Mouse (Mus musculus) neural tube, embryonic 14.5 days (tissue): ENCODE data around the gene Timd4. TPM values are rescaled to one million over a fixed set of nuclear protein-coding genes. Genes with fewer than 3 reads are reported as not detected.

Experiments used
- ATAC-seq: fragments of 200-750 bp; cut with Nextera tagmentation; 2 replicates; pipeline ENCODE4 v1.8.0; 2017; ENCODE audit warnings: low read depth, mild to moderate bottlenecking, moderate TSS enrichment, moderate library complexity
- H3K27ac ChIP-seq: fragments of 300-500 bp; sonication (generic); 2 replicates; pipeline ENCODE4 v1.5.1; 2014; ENCODE audit warnings: low read depth, mild to moderate bottlenecking, control low read depth, low read length, moderate library complexity, mixed read lengths
- H3K27me3 ChIP-seq: fragments of 300-500 bp; sonication (generic); 2 replicates; pipeline ENCODE4 v1.6.1; 2014; ENCODE audit warnings: low read length; ENCODE audit not compliant: control insufficient read depth, insufficient read depth
- H3K36me3 ChIP-seq: fragments of 300-500 bp; sonication (generic); 2 replicates; pipeline ENCODE4 v1.6.1; 2014; ENCODE audit warnings: low read length, mixed read lengths; ENCODE audit not compliant: control insufficient read depth, insufficient read depth
- H3K4me1 ChIP-seq: fragments of 300-500 bp; sonication (generic); 2 replicates; pipeline ENCODE4 v1.6.1; 2014; ENCODE audit warnings: low read length; ENCODE audit not compliant: control insufficient read depth, insufficient read depth
- H3K4me2 ChIP-seq: fragments of 300-500 bp; sonication (generic); 2 replicates; pipeline ENCODE4 v1.6.1; 2014; ENCODE audit warnings: mild to moderate bottlenecking, low read depth, low read length, control low read depth
- H3K4me3 ChIP-seq: fragments of 300-500 bp; sonication (generic); 2 replicates; pipeline ENCODE4 v1.5.1; 2014; ENCODE audit warnings: low read depth, low read length, control low read depth, mixed read lengths
- H3K9ac ChIP-seq: fragments of 300-500 bp; sonication (generic); replicated peaks from 2 replicates; pipeline ENCODE4 v1.6.1; 2014; ENCODE audit warnings: low read depth, mild to moderate bottlenecking, control low read depth, low read length, mixed read lengths
- H3K9me3 ChIP-seq: fragments of 300-500 bp; sonication (generic); 2 replicates; pipeline ENCODE4 v1.6.1; 2016; ENCODE audit warnings: low read length; ENCODE audit not compliant: control insufficient read depth
- WGBS: fragments of 180-500 bp; shearing (Covaris S2); extraction: QIAGEN DNeasy Blood & Tissue Kit; methylation state at CpG from one replicate; pipeline ENCODE4 v1.1.7; 2014; 5-methylcytosine and 5-hydroxymethylcytosine counted together
- polyA plus RNA-seq: library from polyadenylated mRNA; unstranded; fragments of >200 nt; fragmentation: Nextera tagmentation; extraction: Ambion mirVana; gene quantifications from 2 replicates; pipeline ENCODE4 v1.2.1, GENCODE M21; 2014

Timd4 gene
- polyA plus RNA-seq, 1 experiment from 2014 or later, result not detected

DNA sequence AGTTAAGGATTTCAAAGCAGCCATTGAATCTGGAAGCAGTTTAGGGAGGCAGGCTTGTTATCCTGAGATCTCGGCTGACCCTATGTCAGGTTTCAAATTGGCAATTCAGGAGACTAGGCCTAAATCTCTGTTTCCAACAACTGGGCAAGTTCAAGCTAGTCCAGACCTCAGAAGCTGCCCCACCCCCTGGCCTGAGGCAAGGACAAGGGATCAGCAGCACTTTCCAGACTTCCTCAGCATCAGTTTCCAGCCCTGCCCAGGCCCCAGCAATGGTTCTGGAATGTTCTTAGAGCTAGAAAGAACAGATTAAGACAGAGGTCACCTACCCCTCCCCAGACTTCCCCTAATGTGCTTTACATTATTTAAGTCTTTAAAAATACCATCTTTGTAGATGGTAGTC is 36.1 kb downstream of the Timd4 start:
- no peaks in the 10 kb centered on the region for H3K4me1 ChIP-seq
- H3K36me3 ChIP-seq, result no peaks in the 10 kb centered on the region
- H3K9ac ChIP-seq, result no peak overlapping the region
- no peaks in the 10 kb centered on the region for H3K27me3 ChIP-seq
- H3K27ac ChIP-seq, result no peak overlapping the region
- no peak overlapping the region for H3K4me3 ChIP-seq
- 57% methylated on average over 1 of the region's 1 CpGs for WGBS
- no peaks in the 10 kb centered on the region for H3K9me3 ChIP-seq
- no peak overlapping the region for H3K4me2 ChIP-seq
- ATAC-seq, result no peak

DNA sequence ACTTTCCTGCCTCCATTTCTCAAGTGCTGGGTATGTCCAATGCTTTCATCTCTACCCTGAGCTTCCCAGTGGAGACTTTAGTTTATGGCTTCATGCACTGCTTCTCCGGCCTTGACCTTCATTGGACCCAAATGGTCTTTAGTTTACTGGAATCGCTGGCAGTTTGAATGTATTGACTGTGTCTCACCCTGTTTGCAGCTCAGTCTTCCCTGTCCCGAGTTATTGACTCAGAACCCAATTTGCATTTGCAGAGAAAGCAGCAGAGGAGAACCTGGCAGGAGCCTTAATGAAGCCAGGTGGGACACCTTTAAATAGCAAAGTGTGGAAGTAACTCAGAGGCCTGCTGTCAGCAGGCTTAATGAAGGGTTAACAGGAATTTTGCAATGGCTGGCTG is 37.2 kb downstream of the Timd4 start:
- no peak for ATAC-seq
- H3K4me3 ChIP-seq, result no peak overlapping the region

DNA sequence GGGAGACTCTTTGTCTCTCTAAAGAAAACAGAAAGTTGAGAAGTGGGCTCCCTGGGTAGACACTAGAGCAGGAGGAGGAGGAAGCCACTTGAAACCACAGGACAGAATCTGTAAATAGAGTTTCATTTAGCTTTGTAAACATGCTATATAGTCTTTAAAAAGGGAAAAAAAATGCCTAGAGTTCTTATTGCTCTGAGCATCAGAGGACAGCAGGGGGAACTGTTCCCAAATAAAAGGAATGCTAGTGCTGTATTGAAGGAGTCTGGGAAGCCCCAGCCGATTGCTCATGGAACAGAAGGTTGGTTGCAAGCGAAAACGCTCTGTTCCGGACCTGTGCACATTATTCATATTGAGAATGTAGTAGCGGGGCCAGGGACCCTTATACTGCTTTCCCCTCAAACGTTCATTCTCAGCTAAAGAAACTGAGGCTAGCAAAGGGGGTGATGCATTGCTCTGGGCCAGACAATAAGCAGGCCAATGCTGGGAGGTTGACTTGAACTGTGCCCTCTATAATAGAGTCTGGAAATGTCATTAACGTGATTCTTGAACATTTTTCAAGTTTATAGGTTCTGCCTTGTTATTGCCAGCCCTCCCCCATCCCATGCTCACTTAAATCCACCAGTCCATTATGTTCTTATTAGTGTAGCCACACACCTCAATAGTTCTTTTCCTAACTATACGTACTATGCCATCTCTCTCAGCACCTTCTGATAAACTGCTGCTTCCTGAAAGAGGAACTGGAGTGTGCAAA is 37.8 kb downstream of the Timd4 start:
- Histone ChIP-seq H3K27ac (no peak overlapping the region), H3K9ac (no peak overlapping the region), H3K4me1 (no peaks in the 10 kb centered on the region), H3K4me2 (no peak overlapping the region), H3K27me3 (no peaks in the 10 kb centered on the region), H3K9me3 (no peaks in the 10 kb centered on the region), H3K36me3 (no peaks in the 10 kb centered on the region), H3K4me3 (no peak overlapping the region)
- 28% methylated on average over 8 of the region's 8 CpGs for WGBS
- peak; percentile 77; the same call in 1 of the 2 replicates for ATAC-seq

More for the DNA sequence above, 37.2 kb downstream of the Timd4 start:
- Histone ChIP-seq H3K27me3 (no peaks in the 10 kb centered on the region), H3K4me1 (no peaks in the 10 kb centered on the region), H3K27ac (no peak overlapping the region), H3K4me2 (no peak overlapping the region), H3K9me3 (no peaks in the 10 kb centered on the region), H3K9ac (no peak overlapping the region), H3K36me3 (no peaks in the 10 kb centered on the region)
- 53% methylated on average over 3 of the region's 3 CpGs for WGBS

DNA sequence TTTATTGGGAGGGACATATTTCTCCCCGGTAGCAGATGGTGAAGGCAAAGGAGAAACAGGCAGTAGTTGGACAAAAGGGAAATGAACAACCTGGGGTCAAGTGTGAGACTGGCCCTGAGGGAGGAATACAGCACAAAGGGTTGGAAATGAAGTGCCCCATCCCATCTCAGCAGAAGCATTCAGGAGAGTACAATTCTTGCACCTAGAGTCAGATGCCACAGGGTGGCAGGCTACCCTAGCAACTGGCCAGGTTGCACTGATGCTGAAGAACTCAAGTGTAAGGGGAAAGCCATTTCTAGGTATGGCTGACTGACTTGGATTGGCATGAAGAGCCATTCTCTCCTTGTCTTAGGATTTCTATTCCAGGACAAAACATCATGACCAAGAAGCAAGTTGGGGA is 54.2 kb downstream of the Timd4 start:
- H3K9ac ChIP-seq, result no peak overlapping the region
- no peak overlapping the region for H3K4me2 ChIP-seq
- H3K27me3 ChIP-seq, result no peaks in the 10 kb centered on the region
- no peak overlapping the region for H3K27ac ChIP-seq
- peak; percentile 77; the same call in 1 of the 2 replicates for ATAC-seq
- H3K36me3 ChIP-seq, result no peaks in the 10 kb centered on the region
- 85% methylated on average over 1 of the region's 1 CpGs for WGBS
- H3K4me1 ChIP-seq, result no peaks in the 10 kb centered on the region
- H3K4me3 ChIP-seq, result no peak overlapping the region
- no peaks in the 10 kb centered on the region for H3K9me3 ChIP-seq

DNA sequence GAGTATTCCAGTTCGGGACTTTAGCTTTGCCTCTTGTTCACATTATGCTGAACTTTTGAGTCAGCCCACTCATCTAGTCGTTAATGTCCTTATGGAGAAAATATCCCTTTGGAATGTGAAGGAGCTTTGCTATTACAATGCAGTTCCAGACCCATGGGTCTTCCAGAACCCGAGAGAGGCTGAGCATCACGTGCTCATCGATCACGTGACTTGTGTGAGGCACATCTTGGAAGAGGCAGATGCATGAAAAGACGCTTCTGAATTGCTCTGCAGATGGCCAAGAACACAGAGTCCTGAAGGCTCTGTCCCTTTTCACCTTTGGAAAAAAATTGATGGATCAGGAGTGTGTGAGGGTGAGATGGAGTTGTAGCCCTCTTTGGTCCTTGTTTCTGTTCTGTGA is 58.0 kb downstream of the Timd4 start:
- Histone ChIP-seq H3K36me3 (no peaks in the 10 kb centered on the region), H3K27ac (no peak overlapping the region), H3K9ac (no peak overlapping the region), H3K4me2 (no peak overlapping the region), H3K4me1 (no peaks in the 10 kb centered on the region), H3K9me3 (no peaks in the 10 kb centered on the region), H3K27me3 (no peaks in the 10 kb centered on the region), H3K4me3 (no peak overlapping the region)
- no peak for ATAC-seq
- WGBS, result 83% methylated on average over 7 of the region's 7 CpGs

DNA sequence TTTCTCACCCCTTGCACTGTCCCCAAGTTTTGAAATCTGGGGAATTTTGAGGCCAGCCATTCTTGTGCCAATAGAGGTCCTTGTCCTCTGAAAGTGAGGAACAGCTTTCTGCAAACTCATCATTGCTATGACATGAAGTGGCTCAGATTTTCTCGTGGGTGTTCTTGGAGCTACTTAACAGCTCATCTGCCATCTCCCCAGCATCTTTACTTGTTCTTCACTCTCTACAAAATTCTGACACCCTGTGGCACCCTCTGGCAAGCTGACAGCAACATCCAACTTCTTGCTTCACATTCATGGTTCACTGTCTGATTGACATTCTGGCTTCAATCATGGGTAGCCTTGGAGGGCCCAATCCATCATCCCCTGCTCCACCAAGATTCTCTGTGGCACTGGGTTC is 65.2 kb downstream of the Timd4 start:
- no peaks in the 10 kb centered on the region for H3K36me3 ChIP-seq
- no peak overlapping the region for H3K9ac ChIP-seq
- no peak for ATAC-seq
- 93% methylated on average over 1 of the region's 1 CpGs for WGBS
- H3K9me3 ChIP-seq, result no peaks in the 10 kb centered on the region
- no peaks in the 10 kb centered on the region for H3K27me3 ChIP-seq
- H3K4me3 ChIP-seq, result no peak overlapping the region
- H3K27ac ChIP-seq, result no peak overlapping the region
- H3K4me1 ChIP-seq, result no peaks in the 10 kb centered on the region
- H3K4me2 ChIP-seq, result no peak overlapping the region

DNA sequence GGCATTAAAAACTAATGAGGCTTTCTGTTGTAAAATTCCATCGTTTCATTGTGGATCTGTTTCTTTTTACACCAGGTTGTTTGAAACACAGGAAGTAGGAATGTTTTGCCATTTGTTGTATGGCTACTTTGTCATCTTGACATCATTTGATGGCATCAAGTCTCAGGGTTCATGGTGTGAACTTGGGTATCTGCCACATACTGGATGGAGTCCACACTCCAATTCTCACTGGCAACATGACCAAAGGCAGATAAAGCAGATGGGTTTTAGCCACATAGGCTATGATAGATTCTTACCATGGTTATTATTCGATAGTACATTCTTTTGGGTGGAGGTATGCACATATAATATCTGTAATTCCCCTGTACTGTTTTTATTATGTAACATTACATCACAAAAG is 71.9 kb downstream of the Timd4 start:
- Histone ChIP-seq H3K9me3 (no peaks in the 10 kb centered on the region), H3K4me3 (no peak overlapping the region), H3K9ac (no peak overlapping the region), H3K4me2 (no peak overlapping the region), H3K27ac (no peak overlapping the region), H3K4me1 (no peaks in the 10 kb centered on the region), H3K27me3 (no peaks in the 10 kb centered on the region), H3K36me3 (no peaks in the 10 kb centered on the region)
- 85% methylated on average over 2 of the region's 2 CpGs for WGBS
- no peak for ATAC-seq

DNA sequence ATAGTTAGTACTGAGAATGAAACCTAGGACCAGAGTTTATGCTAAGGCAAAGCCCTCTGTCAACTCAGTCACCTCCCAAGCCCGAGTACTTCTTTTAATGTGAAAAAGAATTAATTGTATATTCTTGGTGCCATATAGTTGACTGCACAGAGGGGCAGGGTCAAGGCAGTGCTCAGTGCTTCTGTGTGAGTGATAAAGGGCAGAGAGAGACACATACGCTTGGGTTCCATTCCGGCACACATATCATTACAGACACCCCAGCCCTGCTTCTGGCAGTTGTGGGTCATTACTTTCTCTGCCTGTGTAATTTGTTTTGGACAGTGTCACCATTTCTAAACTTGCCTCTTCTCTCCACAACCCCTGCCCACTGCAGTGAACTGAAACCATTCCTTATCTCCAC is 78.5 kb downstream of the Timd4 start:
- ATAC-seq, result no peak
- WGBS, result 88% methylated on average over 3 of the region's 3 CpGs
- Histone ChIP-seq H3K9ac (no peak overlapping the region), H3K4me1 (no peaks in the 10 kb centered on the region), H3K9me3 (no peaks in the 10 kb centered on the region), H3K4me2 (no peak overlapping the region), H3K27me3 (no peaks in the 10 kb centered on the region), H3K4me3 (no peak overlapping the region), H3K36me3 (no peaks in the 10 kb centered on the region), H3K27ac (no peak overlapping the region)
